Mouse (Mus musculus): ENCODE results near the gene Caskin2.

GRCm38 (mm10) chr11:115779038-115779571 lies 34.3 kb downstream of the Caskin2 start:
- TF ChIP-seq CTCF (IDR thresholded peaks at IDR 0.05; ENCODE audit: insufficient read depth, low read depth, low read length): no peak
- no peak for TF ChIP-seq POLR2A (IDR thresholded peaks at IDR 0.05; ENCODE audit: insufficient read depth, low read depth, low read length)

Measured in olfactory bulb, adult 2 months (tissue).